Mouse (Mus musculus) bone marrow, adult 2 months (tissue): Measurements from ENCODE around the gene Atp2a2.

ENCODE experiments used
- CTCF ChIP-seq: fragments of 200-500 bp; IDR thresholded peaks from 2 replicates; pipeline ENCODE4 v1.5.1; 2011; ENCODE audit warnings: low read length, control low read depth; ENCODE audit not compliant: control insufficient read depth, insufficient read depth
- POLR2A ChIP-seq: fragments of 200-500 bp; IDR thresholded peaks from 2 replicates; pipeline ENCODE4 v1.6.1; 2011; ENCODE audit warnings: low read depth, mild to moderate bottlenecking, control low read depth, low read length, borderline replicate concordance; ENCODE audit not compliant: control insufficient read depth

- TF ChIP-seq POLR2A (no peak), CTCF (no peak)
Measured at GRCm38 (mm10) chr5:122494449-122494848, 7.6 kb downstream of the Atp2a2 start.
